Comparison of ENCODE assay signal across 8 mouse cellular contexts in genomic region chr11:11684930-11685852, GRCm38 (mm10). TPM values are rescaled to one million over a fixed set of nuclear protein-coding genes. Genes with fewer than 3 reads are reported as not detected.
A peak's percentile ranks its signal among the peaks of the same experiment; 100 is the strongest.
DNase-seq lines count a peak whose midpoint lies in the region; ATAC-seq and TF ChIP-seq lines count a peak whose summit lies in the region.

TSS of gene Ikzf1 (plus strand) at chr11:11685003.

- peak; percentile 43 for ATAC-seq in common myeloid progenitor, adult 5-6 weeks (replicated peaks; ENCODE audit: low read depth, poor library complexity, severe bottlenecking)
- ATAC-seq in hematopoietic stem cell, adult 5-6 weeks (replicated peaks in 1 of 2; ENCODE audit: insufficient read depth in 1 of 2, low FRiP score in 2 of 2, low TSS enrichment in 1 of 2, low read depth in 1 of 2, poor library complexity in 2 of 2, severe bottlenecking in 2 of 2): peak; percentile 4 to 20; a peak in 2 of 4 replicates
- peak; percentile 65 for ATAC-seq in liver, postnatal 0 days

- peaks cover 25% of the 10 kb centered on the region; the same call in 1 of the 2 replicates for H3K27me3 ChIP-seq in liver, postnatal 0 days (ENCODE audit: insufficient read depth, low read length)

- peak within 1 kb of the TSS; percentile 91 for H3K9ac ChIP-seq in liver, postnatal 0 days (replicated peaks)

- H3K4me3 ChIP-seq in liver, postnatal 0 days (ENCODE audit: low read depth, low read length): peak within 1 kb of the TSS; percentile 74

- no peak for TF ChIP-seq CTCF in liver, postnatal 0 days (IDR thresholded peaks at IDR 0.05; ENCODE audit: low read depth)

- no peak for TF ChIP-seq EP300 in liver, postnatal 0 days (IDR thresholded peaks at IDR 0.05; ENCODE audit: low read depth)

- peak; percentile 15 for DNase-seq in kidney, postnatal 10 days
- no peak for DNase-seq in kidney, adult 11 months
- DNase-seq in liver, postnatal 0 days: peak; percentile 58
- peak; percentile 67 to 69 for DNase-seq in spleen, postnatal 10 days (ENCODE audit: low spot score in 2 of 2)
- no peak for DNase-seq in urinary bladder, postnatal 4 days (ENCODE audit: low spot score in 2 of 2)
- DNase-seq in gastrocnemius, postnatal 4 days (ENCODE audit: low spot score in 2 of 2): no peak

- peak within 1 kb of the TSS; percentile 90 for H3K27ac ChIP-seq in liver, postnatal 0 days (ENCODE audit: low read depth)

- no peaks in the 10 kb centered on the region for H3K9me3 ChIP-seq in liver, postnatal 0 days (ENCODE audit: low read length)

- H3K4me2 ChIP-seq in liver, postnatal 0 days (ENCODE audit: low read depth, low read length): peak within 1 kb of the TSS; percentile 84

- H3K36me3 ChIP-seq in liver, postnatal 0 days (replicated peaks; ENCODE audit: insufficient read depth, low read length): no peaks in the 10 kb centered on the region

- 1% methylated on average over 84 of the region's 100 CpGs for WGBS in liver, postnatal 0 days (ENCODE audit: insufficient replicate concordance)

- H3K4me1 ChIP-seq in liver, postnatal 0 days (ENCODE audit: insufficient read depth): peaks cover 14% of the 10 kb centered on the region

RNA-seq across cellular contexts. Expression of gene Ikzf1, which starts in this region (rescaled TPM):
- 197 and 213 TPM in 2 replicates for total RNA-seq in common myeloid progenitor, adult 5-6 weeks (2017)
- 100 and 110 TPM in 2 replicates for total RNA-seq in hematopoietic stem cell, adult 5-6 weeks (2017)
- 11.6 and 12.5 TPM in 2 replicates for polyA plus RNA-seq in liver, postnatal 0 days (2015; fragmentation: Nextera tagmentation; extraction: Ambion mirVana)
- total RNA-seq in gastrocnemius, postnatal 4 days (2021): 1 to 10 TPM; 3.8 to 4.2 TPM

Comparison
In these comparisons a context has a peak if more than half of its experiments do, and no peak if none do; other contexts are left out.
1. RNA of gene Ikzf1 (total RNA-seq): 197 to 213 TPM in common myeloid progenitor, adult 5-6 weeks and 100 to 110 TPM in hematopoietic stem cell, adult 5-6 weeks; 3.8 to 4.2 TPM in gastrocnemius, postnatal 4 days; every median in the first group is over 10 times any median in the second.
2. DNase-seq: peak in kidney, postnatal 10 days (single experiment), liver, postnatal 0 days (single experiment) and spleen, postnatal 10 days (2 of 2); none in kidney, adult 11 months (single experiment), urinary bladder, postnatal 4 days (0 of 2) and gastrocnemius, postnatal 4 days (0 of 2).
3. ATAC-seq: peak in every context shown above with its lines; median percentile 65 in liver, postnatal 0 days; 43 in common myeloid progenitor, adult 5-6 weeks; 12 in hematopoietic stem cell, adult 5-6 weeks.